Mouse (Mus musculus) embryo, embryonic 10 days (tissue): ENCODE measurements around the gene Tnks1bp1.

Experiments
- DNase-seq: peaks from one replicate; pipeline ENCODE4 v3.0.0-alpha.2; 2015; ENCODE audit warnings: low spot score

Tnks1bp1 gene

GRCm38 (mm10) chr2:85038336-85038735 is 9.5 kb upstream of the Tnks1bp1 start:
- DNase-seq: no peak

GRCm38 (mm10) chr2:85043623-85044022 is 4.2 kb upstream of the Tnks1bp1 start:
- no peak for DNase-seq

DNA sequence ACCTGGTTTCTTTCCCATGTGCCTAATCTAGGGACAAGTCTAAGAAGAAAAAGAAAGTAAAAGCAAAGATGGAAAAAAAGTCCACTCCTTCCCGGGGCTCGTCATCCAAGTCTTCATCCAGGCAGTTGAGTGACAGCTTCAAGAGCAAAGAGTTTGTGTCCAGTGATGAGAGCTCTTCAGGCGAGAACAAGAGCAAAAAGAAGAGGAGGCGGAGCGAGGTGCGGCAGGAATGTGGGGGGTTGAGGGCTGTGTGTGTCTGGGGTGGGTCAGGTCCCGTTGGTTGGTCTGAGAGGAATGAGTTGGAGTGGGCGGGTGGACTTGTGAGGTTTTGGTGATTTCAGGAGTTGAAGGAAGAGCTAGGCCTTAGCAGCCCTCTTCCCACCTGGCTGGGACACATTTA is 1.6 kb upstream of the Tnks1bp1 start:
- no peak for DNase-seq

GRCm38 (mm10) chr2:85047081-85047480 is 741 bp upstream of the Tnks1bp1 start:
- no peak for DNase-seq

DNA sequence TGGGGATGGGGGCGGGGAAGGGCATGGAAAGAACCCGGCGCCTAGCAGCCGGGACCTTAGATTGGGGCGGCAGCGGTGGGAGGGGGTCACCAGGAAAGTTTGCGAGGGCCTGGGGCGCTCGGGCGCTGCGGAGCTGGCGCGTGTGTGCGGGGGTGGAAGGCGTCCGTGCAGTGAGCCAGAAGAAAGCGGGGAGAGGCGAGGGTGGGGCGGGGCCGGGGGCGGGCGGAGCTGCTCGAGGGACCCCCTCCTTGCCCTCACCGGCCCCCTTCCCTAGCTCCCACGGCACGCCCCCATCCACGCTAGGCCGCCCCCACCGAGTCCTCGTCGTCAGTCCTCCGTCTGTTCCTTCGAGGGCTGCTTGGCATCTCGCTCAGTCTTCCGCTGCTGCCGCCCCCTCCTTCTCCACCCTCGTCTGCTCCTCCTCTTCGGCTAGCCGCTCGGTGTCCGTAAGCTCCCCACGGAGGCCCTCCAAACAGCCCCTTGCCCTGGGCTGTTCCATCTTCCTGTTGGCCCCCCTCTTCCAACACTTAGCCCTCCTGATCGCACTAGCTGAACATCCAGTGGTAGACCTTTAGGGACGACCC is 438 bp downstream of the Tnks1bp1 start:
- peak; percentile 74 for DNase-seq

DNA sequence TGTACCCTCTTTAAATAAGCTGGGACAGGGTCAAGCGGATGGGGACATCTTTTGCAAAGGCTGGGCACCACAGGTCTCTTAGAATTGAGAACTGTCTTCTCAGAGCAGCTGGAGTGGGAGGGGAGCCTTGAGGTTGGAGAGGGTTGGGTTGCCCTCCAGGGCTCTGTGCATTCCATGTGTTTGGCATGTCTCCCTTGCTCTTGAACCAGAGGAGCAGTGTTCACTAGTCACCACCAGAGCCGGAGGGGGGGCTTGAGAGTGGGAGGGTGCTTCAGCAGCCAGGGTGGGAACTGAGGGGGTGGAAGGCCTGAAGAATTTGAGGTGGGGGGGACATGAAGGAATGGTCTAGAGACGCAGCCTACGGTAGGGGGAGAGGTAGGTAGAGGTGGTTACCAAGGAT is 1.5 kb downstream of the Tnks1bp1 start:
- DNase-seq: no peak

GRCm38 (mm10) chr2:85050001-85050634 is 2.3 kb downstream of the Tnks1bp1 start:
- peak; percentile 72 for DNase-seq

DNA sequence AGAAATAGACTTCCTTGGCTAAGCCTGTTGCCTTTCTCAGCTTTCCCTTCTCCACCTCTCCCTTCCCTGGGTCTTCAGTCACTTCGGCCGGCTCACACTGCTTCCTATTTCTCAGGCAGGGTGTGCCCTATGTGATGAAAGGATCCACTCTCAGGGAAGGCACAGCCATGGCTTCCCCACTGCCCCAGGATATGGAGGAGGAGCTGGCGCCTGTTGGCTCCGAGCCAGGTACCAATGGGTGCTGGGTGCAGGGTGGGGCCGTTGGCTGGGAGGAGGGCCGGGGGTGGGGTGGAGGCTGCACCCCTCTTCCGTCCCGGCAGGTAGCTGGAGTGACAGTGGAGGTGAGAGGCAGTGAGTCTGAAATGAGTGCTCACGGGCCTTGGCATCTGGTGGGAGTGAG is 2.9 kb downstream of the Tnks1bp1 start:
- DNase-seq: no peak

GRCm38 (mm10) chr2:85053192-85053816 is 5.5 kb downstream of the Tnks1bp1 start:
- no peak for DNase-seq

DNA sequence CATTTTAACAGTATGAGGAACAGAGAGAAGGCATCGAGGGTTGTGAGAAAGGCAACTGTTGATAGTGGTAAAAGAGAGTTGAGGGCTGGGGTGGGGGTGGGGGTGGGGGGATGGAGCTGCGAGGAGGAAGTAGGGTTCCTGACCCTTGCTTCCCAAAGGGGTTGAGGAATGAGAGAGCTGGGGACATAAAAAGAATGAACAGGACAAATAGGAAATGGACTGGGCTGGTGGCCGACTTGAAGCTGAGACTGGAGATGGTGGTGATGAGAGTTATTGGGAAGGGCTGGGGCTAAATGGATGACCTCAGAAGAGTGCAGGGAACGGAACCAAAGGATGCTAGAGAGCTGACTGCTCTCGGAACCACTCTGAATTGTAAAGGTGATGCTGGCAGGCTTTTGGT is 8.9 kb downstream of the Tnks1bp1 start:
- no peak for DNase-seq

- no peak for DNase-seq
Measured at GRCm38 (mm10) chr2:85059677-85060076, 11.9 kb downstream of the Tnks1bp1 start.

DNA sequence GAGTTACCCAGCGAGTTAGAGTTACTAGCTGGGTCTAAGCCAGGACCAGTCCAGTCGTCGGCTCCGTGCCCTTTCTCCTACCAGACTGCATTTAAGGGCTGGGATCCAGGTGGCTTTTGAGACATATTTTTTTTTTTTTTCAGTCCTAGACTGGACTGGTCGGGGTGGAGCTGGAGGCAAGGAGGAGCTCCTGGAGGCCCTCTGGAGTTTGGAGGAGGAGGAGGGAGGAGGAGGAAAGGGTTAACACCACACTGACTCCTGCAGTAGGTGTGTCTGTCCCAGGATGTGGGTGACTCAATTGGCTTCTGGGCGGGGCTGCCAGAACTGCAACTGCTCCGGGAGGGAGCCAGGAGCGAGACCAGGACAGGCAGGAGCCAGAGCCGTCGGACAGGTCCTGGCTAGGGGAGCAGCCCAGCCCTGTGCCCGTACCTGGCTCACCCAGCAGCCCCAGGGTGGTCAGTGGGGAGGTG is 12.8 kb downstream of the Tnks1bp1 start:
- peak; percentile 65 for DNase-seq

GRCm38 (mm10) chr2:85061107-85061541 is 13.3 kb downstream of the Tnks1bp1 start:
- no peak for DNase-seq

- DNase-seq: no peak
Measured at GRCm38 (mm10) chr2:85065141-85065875, 17.5 kb downstream of the Tnks1bp1 start.

DNA sequence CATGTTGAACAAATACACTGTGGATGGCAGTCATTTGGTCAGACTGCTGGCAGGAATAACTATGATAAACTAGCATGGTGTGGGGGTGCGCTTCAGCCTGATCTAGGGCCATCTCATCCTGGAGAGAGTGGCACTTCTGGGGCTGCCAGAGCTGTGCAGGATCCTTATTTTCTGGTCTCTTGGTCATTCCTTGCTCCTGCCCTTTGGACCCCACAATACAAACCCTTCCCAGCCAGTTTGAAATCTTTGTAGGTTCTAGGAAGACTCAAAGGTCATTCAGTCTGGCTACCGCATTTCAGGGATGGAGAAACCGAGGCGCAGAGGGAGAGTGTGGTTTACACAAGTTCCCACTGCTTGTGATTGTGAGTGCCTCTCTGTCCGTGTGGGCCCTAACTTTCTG is 19.1 kb downstream of the Tnks1bp1 start:
- DNase-seq: no peak

GRCm38 (mm10) chr2:85067903-85068625 is 20.2 kb downstream of the Tnks1bp1 start:
- no peak for DNase-seq

GRCm38 (mm10) chr2:85068626-85069025 is 20.8 kb downstream of the Tnks1bp1 start:
- no peak for DNase-seq

GRCm38 (mm10) chr2:85070086-85070485 is 22.3 kb downstream of the Tnks1bp1 start:
- DNase-seq: no peak

GRCm38 (mm10) chr2:85071921-85072320 is 24.1 kb downstream of the Tnks1bp1 start:
- DNase-seq: no peak

- DNase-seq: no peak
Measured at GRCm38 (mm10) chr2:85073751-85074150, 25.9 kb downstream of the Tnks1bp1 start.

DNA sequence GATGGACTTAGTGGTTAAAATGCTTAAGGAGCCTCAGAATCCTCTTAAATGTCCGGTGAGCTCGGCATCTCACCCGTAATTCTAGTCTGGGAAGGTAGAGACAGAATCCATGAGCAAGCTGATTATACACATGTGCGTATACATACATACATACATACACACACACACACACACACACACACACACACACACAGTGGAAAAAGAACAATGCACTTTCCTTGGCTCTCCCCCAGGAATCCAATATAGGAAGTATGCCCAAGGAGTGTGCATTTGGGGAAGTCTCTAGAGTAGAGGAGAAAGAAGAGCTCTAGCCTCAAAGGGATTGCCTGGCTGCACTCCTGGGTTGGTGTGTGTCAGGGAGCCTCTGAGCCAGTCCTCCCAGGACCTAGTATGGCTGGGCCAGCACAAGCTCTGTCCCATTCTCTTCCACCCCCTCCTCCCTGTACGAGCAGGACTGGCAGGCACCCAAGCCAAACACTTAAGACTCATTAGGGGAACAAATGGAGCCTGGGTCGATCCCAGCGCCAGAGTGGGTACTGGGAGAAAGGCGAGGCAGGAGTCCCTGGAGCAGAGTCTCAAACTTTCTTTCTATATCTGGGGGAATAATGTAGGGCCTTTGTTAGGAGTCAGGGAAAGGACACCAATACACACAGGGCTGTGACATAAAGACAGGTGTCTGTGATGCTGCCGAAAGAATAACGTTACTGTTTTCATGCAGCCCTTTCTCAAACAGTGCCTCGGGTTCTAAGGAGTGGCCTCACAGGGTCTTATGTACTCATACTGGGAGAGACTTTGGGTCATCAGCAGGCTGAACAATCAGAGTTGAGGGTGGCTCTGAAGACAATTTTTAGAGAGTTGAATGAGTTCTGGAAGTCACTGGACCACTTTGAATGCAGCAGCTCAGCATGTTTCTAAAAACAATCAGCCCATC is 41.2 kb downstream of the Tnks1bp1 start:
- DNase-seq: no peak
